Mouse (Mus musculus) midbrain, embryonic 14.5 days (tissue): ENCODE measurements at regions not wholly inside any gene's neighbourhood (a gene's known extent, or its start where the extent isn't known, plus 50 kb on each side); places are given as distances from the start of the nearest gene placed in this dataset.
"Not testable (repeated sequence)": the region's sequence is repeated elsewhere in the genome, so short reads cannot be mapped to it uniquely, and the experiment has no call there.

Experiments used
- ATAC-seq: fragments of 200-750 bp; cut with Nextera tagmentation; 2 replicates; pipeline ENCODE4 v1.8.0; 2017; ENCODE audit warnings: moderate number of reproducible peaks, moderate library complexity; ENCODE audit not compliant: low FRiP score, low TSS enrichment
- DNase-seq: peaks from one replicate; pipeline ENCODE4 v3.0.0-alpha.2; 2015
- H3K27ac ChIP-seq: fragments of 300-500 bp; sonication (generic); replicated peaks from 2 replicates; pipeline ENCODE4 v1.5.1; 2014; ENCODE audit warnings: mild to moderate bottlenecking, low read depth, low read length, moderate library complexity
- H3K27me3 ChIP-seq: fragments of 300-500 bp; sonication (generic); 2 replicates; pipeline ENCODE4 v1.6.1; 2014; ENCODE audit warnings: low read length, control low read depth, mixed read lengths; ENCODE audit not compliant: control insufficient read depth, insufficient read depth
- H3K36me3 ChIP-seq: fragments of 300-500 bp; sonication (generic); 2 replicates; pipeline ENCODE4 v1.6.1; 2014; ENCODE audit warnings: low read length, control low read depth; ENCODE audit not compliant: control insufficient read depth, insufficient read depth
- H3K4me1 ChIP-seq: fragments of 300-500 bp; sonication (generic); 2 replicates; pipeline ENCODE4 v1.6.1; 2014; ENCODE audit warnings: mild to moderate bottlenecking, antibody characterized with exemption, low read length, control low read depth; ENCODE audit not compliant: control insufficient read depth, insufficient read depth
- H3K4me2 ChIP-seq: fragments of 300-500 bp; sonication (generic); 2 replicates; pipeline ENCODE4 v1.6.1; 2014; ENCODE audit warnings: mild to moderate bottlenecking, low read length, moderate library complexity
- H3K4me3 ChIP-seq: fragments of 300-500 bp; sonication (generic); replicated peaks from 2 replicates; pipeline ENCODE4 v1.5.1; 2014; ENCODE audit warnings: low read depth, low read length
- H3K9ac ChIP-seq: fragments of 300-500 bp; sonication (generic); replicated peaks from 2 replicates; pipeline ENCODE4 v1.6.1; 2014; ENCODE audit warnings: mild to moderate bottlenecking, low read length, moderate library complexity
- H3K9me3 ChIP-seq: fragments of 300-500 bp; sonication (generic); 2 replicates; pipeline ENCODE4 v1.6.1; 2016; ENCODE audit warnings: low read length, control low read depth, mixed read lengths; ENCODE audit not compliant: control insufficient read depth
- WGBS: fragments of 180-500 bp; shearing (Covaris S2); extraction: QIAGEN DNeasy Blood & Tissue Kit; methylation state at CpG from one replicate; pipeline ENCODE4 v1.1.7; 2014; 5-methylcytosine and 5-hydroxymethylcytosine counted together

- WGBS = 90% methylated on average over 2 of the region's 2 CpGs
- no peak for DNase-seq
- no peaks in the 10 kb centered on the region for H3K36me3 ChIP-seq
These were observed 56.5 kb downstream of the Gm8797 start for GRCm38 (mm10) chr3:5806947-5807575.

DNA sequence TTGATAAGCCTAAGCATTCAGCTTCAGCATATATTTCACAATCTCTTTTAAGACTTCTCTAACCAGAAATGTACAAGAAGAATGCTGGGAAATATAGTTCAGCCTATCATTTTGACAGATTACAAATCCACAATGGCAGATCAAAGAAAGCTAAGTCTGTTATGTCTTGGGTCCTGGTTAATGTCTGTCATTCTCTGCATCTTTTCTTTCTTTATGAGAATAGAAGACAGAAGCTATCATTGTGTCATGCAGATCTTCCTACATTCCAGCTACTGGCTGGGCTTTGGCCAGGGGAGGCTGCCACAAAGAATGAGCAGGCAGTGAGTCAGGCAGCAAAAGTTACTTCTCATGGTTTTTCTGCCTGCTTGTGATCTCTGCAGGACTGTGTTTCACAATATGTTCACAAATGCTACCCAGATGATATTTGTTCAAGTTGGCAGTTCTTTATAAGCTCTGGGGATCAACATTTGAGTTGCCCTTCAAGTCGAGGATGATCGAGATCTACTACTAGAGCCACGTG lies 60.5 kb downstream of the Gm8797 start:
- Histone ChIP-seq H3K36me3 (no peaks in the 10 kb centered on the region), H3K4me2 (no peak overlapping the region), H3K9me3 (no peaks in the 10 kb centered on the region), H3K4me3 (no peak overlapping the region), H3K9ac (no peak overlapping the region), H3K27ac (no peak overlapping the region), H3K4me1 (no peaks in the 10 kb centered on the region), H3K27me3 (no peaks in the 10 kb centered on the region)
- WGBS = 63% methylated on average over 3 of the region's 3 CpGs
- DNase-seq = no peak
- no peak for ATAC-seq

More at GRCm38 (mm10) chr3:5806947-5807575, 56.5 kb downstream of the Gm8797 start:
- no peaks in the 10 kb centered on the region for H3K9me3 ChIP-seq
- no peak overlapping the region for H3K9ac ChIP-seq
- no peaks in the 10 kb centered on the region for H3K27me3 ChIP-seq
- no peak overlapping the region for H3K27ac ChIP-seq
- ATAC-seq = no peak
- no peaks in the 10 kb centered on the region for H3K4me1 ChIP-seq
- H3K4me3 ChIP-seq = no peak overlapping the region
- H3K4me2 ChIP-seq = no peak overlapping the region

DNA sequence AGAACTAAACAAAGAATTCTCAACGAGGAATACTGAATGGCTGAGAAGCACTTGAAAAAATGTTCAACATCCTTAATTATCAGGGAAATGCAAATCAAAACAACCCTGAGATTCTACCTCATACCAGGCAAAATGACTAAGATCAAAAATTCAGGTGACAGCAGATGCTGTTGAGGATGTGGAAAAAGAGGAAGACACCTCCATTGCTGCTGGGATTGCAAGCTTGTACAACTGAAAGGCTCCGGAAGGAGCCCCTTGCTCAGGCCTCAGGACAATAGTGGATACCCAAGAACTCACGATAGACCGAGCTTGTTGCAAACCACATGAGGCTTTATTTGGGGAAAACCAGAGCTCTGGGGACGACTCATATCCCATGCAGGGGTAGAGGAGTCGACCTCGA lies 69.6 kb downstream of the Gm8797 start:
- not testable (repeated sequence) for H3K4me3 ChIP-seq, H3K36me3 ChIP-seq, H3K9me3 ChIP-seq, H3K4me1 ChIP-seq, H3K27me3 ChIP-seq, H3K9ac ChIP-seq, DNase-seq, H3K27ac ChIP-seq, ATAC-seq, H3K4me2 ChIP-seq
- 88% methylated on average over 7 of the region's 7 CpGs for WGBS

- 37% methylated on average over 19 of the region's 20 CpGs for WGBS
These were observed 109.6 kb downstream of the Gm8797 start for GRCm38 (mm10) chr3:5860237-5860636.

GRCm38 (mm10) chr3:5870407-5870806 lies 119.8 kb downstream of the Gm8797 start:
- H3K9me3 ChIP-seq = no peaks in the 10 kb centered on the region
- no peak overlapping the region for H3K9ac ChIP-seq
- no peak overlapping the region for H3K27ac ChIP-seq
- no peaks in the 10 kb centered on the region for H3K4me1 ChIP-seq
- H3K4me2 ChIP-seq = no peak overlapping the region
- ATAC-seq (no peak), DNase-seq (peak; percentile 6)
- no peaks in the 10 kb centered on the region for H3K36me3 ChIP-seq
- H3K27me3 ChIP-seq = no peaks in the 10 kb centered on the region
- H3K4me3 ChIP-seq = no peak overlapping the region
- WGBS = 79% methylated on average over 2 of the region's 2 CpGs

More at GRCm38 (mm10) chr3:5860237-5860636, 109.6 kb downstream of the Gm8797 start:
- H3K9me3 ChIP-seq, H3K27ac ChIP-seq, H3K36me3 ChIP-seq, H3K4me3 ChIP-seq, H3K27me3 ChIP-seq, H3K4me2 ChIP-seq, H3K9ac ChIP-seq, DNase-seq, ATAC-seq, H3K4me1 ChIP-seq: not testable (repeated sequence)

DNA sequence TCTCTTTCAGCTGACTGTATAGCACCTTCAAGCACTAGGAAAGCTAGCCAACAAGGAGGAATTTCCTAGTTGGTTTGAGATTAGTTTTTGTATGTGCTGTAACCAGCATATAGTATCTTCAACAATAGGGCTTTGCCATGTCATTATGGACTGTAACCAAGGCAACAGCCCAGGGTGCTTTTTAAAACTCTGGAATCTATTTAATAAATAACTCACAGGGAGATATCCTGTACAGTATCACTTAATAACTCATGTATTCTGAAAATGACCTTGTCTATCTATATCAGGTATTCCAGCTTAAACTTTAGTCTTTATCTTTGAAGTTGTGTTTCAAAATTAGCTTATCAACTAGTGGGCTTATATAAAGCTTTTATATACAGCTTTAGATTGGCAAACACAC lies 128.5 kb downstream of the Gm8797 start:
- H3K4me1 ChIP-seq = no peaks in the 10 kb centered on the region; the same call in 1 of the 2 replicates
- H3K36me3 ChIP-seq = no peaks in the 10 kb centered on the region
- no peaks in the 10 kb centered on the region for H3K9me3 ChIP-seq
- ATAC-seq (no peak), DNase-seq (peak; percentile 3)
- H3K4me2 ChIP-seq = no peak overlapping the region
- no peak overlapping the region for H3K27ac ChIP-seq
- no peak overlapping the region for H3K4me3 ChIP-seq
- no peak overlapping the region for H3K9ac ChIP-seq
- no peaks in the 10 kb centered on the region for H3K27me3 ChIP-seq

DNA sequence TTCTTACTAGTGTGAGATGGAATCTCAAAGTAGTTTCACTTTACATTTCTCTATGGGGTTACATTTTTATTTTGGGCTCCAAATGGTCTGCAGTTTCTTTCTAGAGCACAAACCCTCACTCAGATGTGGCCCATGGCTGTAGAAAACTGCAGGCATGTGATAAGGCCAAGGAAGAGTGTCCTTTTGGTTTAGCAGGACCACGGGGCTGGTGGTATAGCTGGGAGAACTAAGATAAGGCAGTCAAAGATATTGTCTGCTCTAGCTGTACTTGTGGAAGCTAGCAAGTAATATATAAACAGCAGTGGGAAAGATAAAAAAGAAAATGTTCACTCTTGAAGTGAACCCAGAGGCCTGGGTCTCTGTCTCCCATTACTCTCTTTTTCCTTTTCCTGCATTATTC lies 166.9 kb downstream of the Gm8797 start:
- DNase-seq (no peak), ATAC-seq (no peak)
- no peaks in the 10 kb centered on the region for H3K27me3 ChIP-seq
- WGBS = 96% methylated on average over 1 of the region's 1 CpGs
- no peak overlapping the region for H3K4me2 ChIP-seq
- H3K36me3 ChIP-seq = no peaks in the 10 kb centered on the region
- no peaks in the 10 kb centered on the region; the same call in 1 of the 2 replicates for H3K4me1 ChIP-seq
- H3K27ac ChIP-seq = no peak overlapping the region
- H3K9me3 ChIP-seq = no peaks in the 10 kb centered on the region
- H3K4me3 ChIP-seq = no peak overlapping the region
- H3K9ac ChIP-seq = no peak overlapping the region

DNA sequence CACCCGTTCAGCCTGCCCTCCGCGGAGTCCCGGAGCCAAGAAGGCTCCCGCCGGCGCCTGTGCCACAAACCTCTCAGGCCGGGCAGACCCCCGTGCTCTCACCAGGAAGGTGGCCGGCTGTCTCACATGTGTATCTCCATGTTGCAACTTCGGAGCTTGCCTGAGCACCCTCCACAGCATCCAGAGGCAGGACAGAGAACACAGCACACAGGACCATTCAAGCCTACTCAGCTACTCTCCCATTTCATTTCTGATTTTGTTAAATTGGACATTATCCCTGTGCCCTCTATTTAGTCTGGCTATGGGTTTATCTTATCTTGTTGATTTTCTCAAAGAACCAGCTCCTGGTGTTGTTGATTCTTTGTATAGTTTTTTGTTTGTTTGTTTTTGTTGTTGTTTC lies 199.6 kb downstream of the Gm8797 start:
- H3K4me2 ChIP-seq, H3K27me3 ChIP-seq, H3K36me3 ChIP-seq, DNase-seq, H3K9ac ChIP-seq, H3K27ac ChIP-seq, H3K4me3 ChIP-seq, H3K4me1 ChIP-seq, H3K9me3 ChIP-seq, ATAC-seq: not testable (repeated sequence)
- WGBS = 89% methylated on average over 11 of the region's 11 CpGs

- H3K27me3 ChIP-seq, H3K9me3 ChIP-seq, H3K4me2 ChIP-seq, H3K36me3 ChIP-seq, ATAC-seq, H3K27ac ChIP-seq, DNase-seq, H3K9ac ChIP-seq, H3K4me3 ChIP-seq, H3K4me1 ChIP-seq: not testable (repeated sequence)
- WGBS = 81% methylated on average over 5 of the region's 5 CpGs
These were observed 238.5 kb downstream of the Gm8797 start for GRCm38 (mm10) chr3:5989011-5989645.
